Mouse (Mus musculus) forebrain, embryonic 15.5 days (tissue): ENCODE measurements around the gene Tuba1a. TPM values are rescaled to one million over a fixed set of nuclear protein-coding genes. Genes with fewer than 3 reads are reported as not detected.
A peak's percentile ranks its signal among the peaks of the same experiment; 100 is the strongest.

Source experiments
- ATAC-seq: fragments of 200-750 bp; cut with Nextera tagmentation; replicated peaks from 2 replicates; pipeline ENCODE4 v1.8.0; 2017; ENCODE audit warnings: mild to moderate bottlenecking, moderate TSS enrichment, moderate library complexity
- H3K27ac ChIP-seq: fragments of 300-500 bp; sonication (generic); replicated peaks from 2 replicates; pipeline ENCODE4 v1.5.1; 2015; ENCODE audit warnings: mild to moderate bottlenecking, inconsistent platforms
- H3K27me3 ChIP-seq: fragments of 300-500 bp; sonication (generic); 2 replicates; pipeline ENCODE4 v1.6.1; 2015; ENCODE audit warnings: inconsistent platforms
- H3K36me3 ChIP-seq: fragments of 300-500 bp; sonication (generic); 2 replicates; pipeline ENCODE4 v1.6.1; 2015; ENCODE audit warnings: mild to moderate bottlenecking, inconsistent platforms
- H3K4me1 ChIP-seq: fragments of 300-500 bp; sonication (generic); 2 replicates; pipeline ENCODE4 v1.6.1; 2015; ENCODE audit warnings: inconsistent platforms
- H3K4me2 ChIP-seq: fragments of 300-500 bp; sonication (generic); replicated peaks from 2 replicates; pipeline ENCODE4 v1.6.1; 2015; ENCODE audit warnings: mild to moderate bottlenecking, inconsistent platforms
- H3K4me3 ChIP-seq: fragments of 300-500 bp; sonication (generic); 2 replicates; pipeline ENCODE4 v1.5.1; 2015; ENCODE audit warnings: mild to moderate bottlenecking, inconsistent platforms
- H3K9ac ChIP-seq: fragments of 300-500 bp; sonication (generic); replicated peaks from 2 replicates; pipeline ENCODE4 v1.6.1; 2015; ENCODE audit warnings: mild to moderate bottlenecking, inconsistent platforms
- H3K9me3 ChIP-seq: fragments of 300-500 bp; sonication (generic); 2 replicates; pipeline ENCODE4 v1.6.1; 2016; ENCODE audit warnings: inconsistent platforms
- whole genome bisulfite sequencing: fragments of 180-500 bp; shearing (Covaris S2); methylation state at CpG from one replicate; pipeline ENCODE4 v1.1.7; 2015; ENCODE audit warnings: mixed read lengths; 5-methylcytosine and 5-hydroxymethylcytosine counted together
- polyA plus RNA-seq: library from polyadenylated mRNA; unstranded; fragments of >200 nt; fragmentation: Nextera tagmentation; extraction: Ambion mirVana; gene quantifications from 2 replicates; pipeline ENCODE4 v1.2.1, GENCODE M21; 2015

The Tuba1a gene
- polyA plus RNA-seq, 1 experiment from 2014 or later, result 15,115 TPM

- Histone ChIP-seq H3K27me3 (no peaks in the 10 kb centered on the region), H3K4me3 (peak overlapping the region; percentile 47), H3K27ac (peak overlapping the region; percentile 98), H3K36me3 (no peaks in the 10 kb centered on the region), H3K9ac (peak overlapping the region; percentile 82), H3K9me3 (no peaks in the 10 kb centered on the region), H3K4me2 (peak overlapping the region; percentile 89), H3K4me1 (peaks cover 68% of the 10 kb centered on the region)
- WGBS, result 4% methylated on average over 9 of the region's 9 CpGs
- ATAC-seq, result no peak
Observed at GRCm38 (mm10) chr15:98991540-98992050, 38.1 kb upstream of the Tuba1a start.

GRCm38 (mm10) chr15:98990669-98991539 is 37.4 kb upstream of the Tuba1a start:
- peak overlapping the region; percentile 82 for H3K9ac ChIP-seq
- no peaks in the 10 kb centered on the region for H3K36me3 ChIP-seq
- peak overlapping the region; percentile 89 for H3K4me2 ChIP-seq
- no peaks in the 10 kb centered on the region for H3K9me3 ChIP-seq
- no peaks in the 10 kb centered on the region for H3K27me3 ChIP-seq
- 4% methylated on average over 15 of the region's 15 CpGs for WGBS
- peak overlapping the region; percentile 47 for H3K4me3 ChIP-seq
- ATAC-seq, result no peak
- H3K4me1 ChIP-seq, result peaks cover 73% of the 10 kb centered on the region
- H3K27ac ChIP-seq, result peak overlapping the region; percentile 98

- Histone ChIP-seq H3K4me2 (peak overlapping the region; percentile 89), H3K9me3 (no peaks in the 10 kb centered on the region), H3K9ac (peak overlapping the region; percentile 82), H3K4me1 (peaks cover 80% of the 10 kb centered on the region), H3K27ac (peak overlapping the region; percentile 98), H3K4me3 (peak overlapping the region; percentile 47; the same call in 1 of the 2 replicates), H3K36me3 (no peaks in the 10 kb centered on the region), H3K27me3 (no peaks in the 10 kb centered on the region)
- 25% methylated on average over 10 of the region's 12 CpGs for WGBS
- ATAC-seq, result no peak
Observed at GRCm38 (mm10) chr15:98989701-98990430, 36.4 kb upstream of the Tuba1a start.

DNA sequence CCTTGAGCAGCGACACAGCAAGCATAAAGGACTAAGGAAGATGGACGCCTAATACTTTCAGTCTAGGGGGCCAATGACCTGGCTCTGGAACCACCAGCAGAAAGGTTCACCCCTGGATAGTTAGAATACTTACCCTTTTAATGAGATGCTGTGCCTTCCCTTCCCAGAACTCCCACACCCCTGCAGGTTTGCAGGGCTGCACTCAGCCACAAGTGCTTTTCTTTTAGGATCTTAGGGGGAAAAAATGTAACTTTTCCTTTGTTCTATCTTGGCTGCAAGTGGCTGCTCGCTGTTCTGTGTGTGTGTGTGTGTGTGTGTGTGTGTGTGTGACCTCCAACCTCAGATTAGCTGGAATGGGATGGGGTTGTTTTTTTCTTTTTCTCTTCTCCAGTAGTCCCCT is 35.3 kb upstream of the Tuba1a start:
- Histone ChIP-seq H3K4me3 (no peak overlapping the region), H3K36me3 (no peaks in the 10 kb centered on the region), H3K27ac (peak overlapping the region; percentile 98), H3K27me3 (no peaks in the 10 kb centered on the region), H3K9ac (no peak overlapping the region), H3K9me3 (no peaks in the 10 kb centered on the region), H3K4me1 (peaks cover 82% of the 10 kb centered on the region), H3K4me2 (peak overlapping the region; percentile 56)
- no peak for ATAC-seq
- 52% methylated on average over 3 of the region's 3 CpGs for WGBS

GRCm38 (mm10) chr15:98987661-98988181 is 34.2 kb upstream of the Tuba1a start:
- Histone ChIP-seq H3K4me3 (peak overlapping the region; percentile 48), H3K27ac (peak overlapping the region; percentile 98), H3K9me3 (no peaks in the 10 kb centered on the region), H3K36me3 (no peaks in the 10 kb centered on the region), H3K4me1 (peaks cover 88% of the 10 kb centered on the region), H3K9ac (peak overlapping the region; percentile 84), H3K27me3 (no peaks in the 10 kb centered on the region), H3K4me2 (peak overlapping the region; percentile 56)
- ATAC-seq, result no peak
- 26% methylated on average over 8 of the region's 8 CpGs for WGBS

DNA sequence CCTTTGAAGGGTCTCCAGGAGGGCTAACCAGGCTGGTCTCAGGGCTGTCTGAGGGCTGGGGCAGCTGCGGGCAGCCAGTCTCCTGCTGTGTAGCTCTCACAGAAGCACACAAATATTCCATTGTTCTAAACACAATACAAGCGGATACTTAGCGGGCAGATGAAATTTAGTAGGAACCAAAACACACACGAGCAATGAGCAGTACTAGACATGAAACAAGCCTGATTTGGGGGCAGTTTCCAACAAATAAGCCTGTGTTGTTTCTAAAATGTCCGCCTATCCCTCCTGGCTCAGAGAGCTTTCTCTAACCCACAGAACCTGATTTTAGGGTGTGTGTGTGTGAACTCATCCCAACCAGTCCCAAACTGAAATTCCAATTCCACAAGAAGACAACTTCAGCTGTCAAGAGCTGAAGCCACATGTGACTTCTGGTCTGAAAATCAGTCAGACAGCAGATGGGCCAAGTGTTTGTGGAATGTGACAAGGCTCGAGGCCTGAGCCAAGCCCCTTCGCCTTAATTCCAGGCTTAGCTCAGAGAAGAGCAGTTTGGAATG is 33.7 kb upstream of the Tuba1a start:
- ATAC-seq, result no peak
- Histone ChIP-seq H3K4me2 (peak overlapping the region; percentile 56), H3K4me1 (peaks cover 88% of the 10 kb centered on the region)

GRCm38 (mm10) chr15:98985982-98986715 is 32.6 kb upstream of the Tuba1a start:
- 10% methylated on average over 12 of the region's 12 CpGs for WGBS
- H3K36me3 ChIP-seq, result no peaks in the 10 kb centered on the region
- H3K27ac ChIP-seq, result peak overlapping the region; percentile 98
- H3K4me3 ChIP-seq, result peak overlapping the region; percentile 48
- peaks cover 82% of the 10 kb centered on the region for H3K4me1 ChIP-seq
- H3K4me2 ChIP-seq, result peak overlapping the region; percentile 56
- no peaks in the 10 kb centered on the region for H3K9me3 ChIP-seq
- ATAC-seq, result no peak
- H3K9ac ChIP-seq, result peak overlapping the region; percentile 84
- H3K27me3 ChIP-seq, result no peaks in the 10 kb centered on the region

More for the DNA sequence above, 33.7 kb upstream of the Tuba1a start:
- peak overlapping the region; percentile 98 for H3K27ac ChIP-seq
- peak overlapping the region; percentile 48 for H3K4me3 ChIP-seq
- no peaks in the 10 kb centered on the region for H3K9me3 ChIP-seq
- no peaks in the 10 kb centered on the region for H3K27me3 ChIP-seq
- H3K36me3 ChIP-seq, result no peaks in the 10 kb centered on the region
- H3K9ac ChIP-seq, result peak overlapping the region; percentile 84
- 6% methylated on average over 7 of the region's 7 CpGs for WGBS

- peak overlapping the region; percentile 84 for H3K9ac ChIP-seq
- H3K4me1 ChIP-seq, result peaks cover 74% of the 10 kb centered on the region
- peak overlapping the region; percentile 56 for H3K4me2 ChIP-seq
- no peaks in the 10 kb centered on the region for H3K27me3 ChIP-seq
- ATAC-seq, result peak; percentile 73
- no peaks in the 10 kb centered on the region for H3K9me3 ChIP-seq
- 2% methylated on average over 29 of the region's 29 CpGs for WGBS
- H3K27ac ChIP-seq, result peak overlapping the region; percentile 98
- peak overlapping the region; percentile 48 for H3K4me3 ChIP-seq
- no peaks in the 10 kb centered on the region for H3K36me3 ChIP-seq
Observed at GRCm38 (mm10) chr15:98985240-98985981, 31.9 kb upstream of the Tuba1a start.

- 30% methylated on average over 6 of the region's 6 CpGs for WGBS
- no peak for ATAC-seq
- H3K27me3 ChIP-seq, result no peaks in the 10 kb centered on the region
- H3K9ac ChIP-seq, result peak overlapping the region; percentile 84
- H3K4me1 ChIP-seq, result peaks cover 67% of the 10 kb centered on the region
- no peaks in the 10 kb centered on the region for H3K36me3 ChIP-seq
- peak overlapping the region; percentile 48 for H3K4me3 ChIP-seq
- H3K27ac ChIP-seq, result peak overlapping the region; percentile 98
- H3K4me2 ChIP-seq, result peak overlapping the region; percentile 56
- no peaks in the 10 kb centered on the region for H3K9me3 ChIP-seq
Observed at GRCm38 (mm10) chr15:98984681-98985080, 31.2 kb upstream of the Tuba1a start.

- peak overlapping the region; percentile 56 for H3K4me2 ChIP-seq
- H3K9me3 ChIP-seq, result no peaks in the 10 kb centered on the region
- H3K9ac ChIP-seq, result peak overlapping the region; percentile 84
- ATAC-seq, result peak; percentile 58
- H3K4me1 ChIP-seq, result peaks cover 61% of the 10 kb centered on the region
- H3K27ac ChIP-seq, result peak overlapping the region; percentile 98
- H3K4me3 ChIP-seq, result peak overlapping the region; percentile 48
- 14% methylated on average over 16 of the region's 16 CpGs for WGBS
- H3K27me3 ChIP-seq, result no peaks in the 10 kb centered on the region
- H3K36me3 ChIP-seq, result no peaks in the 10 kb centered on the region
Observed at GRCm38 (mm10) chr15:98983431-98984081, 30.1 kb upstream of the Tuba1a start.
